Mouse (Mus musculus): ENCODE results near the gene Coro6. TPM values are rescaled to one million over a fixed set of nuclear protein-coding genes. Genes with fewer than 3 reads are reported as not detected.

Gene Coro6
- not detected in 2 replicates for total RNA-seq (2017)

- peak; percentile 38; the same call in 1 of the 2 replicates for ATAC-seq (replicated peaks; ENCODE audit: low read depth, poor library complexity, severe bottlenecking)
Measured at GRCm38 (mm10) chr11:77462283-77463100, at the start of gene Coro6. Gene Coro6 (plus strand): TSS chr11:77462411.

DNA sequence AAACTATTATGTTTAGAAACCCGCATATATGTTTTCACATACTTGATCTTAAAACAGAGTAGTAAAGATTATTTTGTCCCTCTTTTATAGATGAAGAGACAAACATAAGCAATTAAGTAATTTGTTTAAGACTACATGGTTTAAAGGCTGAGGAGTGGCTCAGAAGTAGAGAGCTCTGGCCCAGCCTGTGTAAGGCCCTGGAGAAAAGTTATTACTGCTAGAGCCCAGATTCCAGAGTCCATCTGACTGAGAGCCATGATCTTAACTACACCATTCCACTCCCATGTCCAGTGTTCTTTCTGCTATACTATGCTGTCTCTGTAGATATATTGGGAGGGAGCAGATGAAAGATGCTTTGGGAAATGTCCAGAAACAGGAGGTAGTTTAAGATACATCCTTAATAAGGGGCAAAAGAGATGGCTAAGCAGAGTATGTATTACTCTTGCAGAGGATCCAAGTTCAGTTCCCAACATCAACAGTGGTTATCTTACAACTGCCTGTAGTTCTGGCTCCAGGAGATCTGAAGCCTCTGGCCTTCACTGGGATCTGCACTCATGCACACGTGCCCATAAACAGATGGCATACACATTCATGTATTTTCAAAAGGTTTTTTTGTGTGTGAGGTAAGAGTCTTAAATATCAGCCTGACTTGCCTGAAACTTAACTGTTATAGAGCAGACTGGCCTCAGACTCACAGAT, 47.9 kb upstream of the Coro6 start:
- no peak for ATAC-seq (replicated peaks; ENCODE audit: low read depth, poor library complexity, severe bottlenecking)

GRCm38 (mm10) chr11:77416212-77417000, 45.8 kb upstream of the Coro6 start:
- ATAC-seq (replicated peaks; ENCODE audit: low read depth, poor library complexity, severe bottlenecking): no peak

GRCm38 (mm10) chr11:77418021-77418420, 44.2 kb upstream of the Coro6 start:
- ATAC-seq (replicated peaks; ENCODE audit: low read depth, poor library complexity, severe bottlenecking): no peak

GRCm38 (mm10) chr11:77423175-77423859, 38.9 kb upstream of the Coro6 start:
- peak; percentile 52; the same call in 1 of the 2 replicates for ATAC-seq (replicated peaks; ENCODE audit: low read depth, poor library complexity, severe bottlenecking)

DNA sequence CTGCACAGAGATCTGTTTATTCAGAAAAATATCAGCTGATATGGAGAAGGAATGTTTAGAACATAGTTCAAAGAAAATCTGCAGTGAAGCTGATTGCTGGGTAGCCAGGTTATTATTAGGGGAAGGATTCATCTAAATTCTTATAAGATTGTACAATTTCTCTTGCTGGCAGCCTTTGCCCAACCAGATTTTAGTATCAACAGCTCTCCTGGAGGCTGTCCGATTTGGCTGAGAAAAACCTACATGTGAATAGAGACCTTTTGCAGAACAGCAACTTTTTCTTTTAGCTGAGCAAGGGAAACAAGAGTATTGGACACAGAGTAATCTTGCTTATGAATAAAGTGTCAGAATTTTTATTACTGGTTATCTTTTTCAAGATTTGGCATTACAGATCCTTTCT, 33.8 kb upstream of the Coro6 start:
- no peak for ATAC-seq (replicated peaks; ENCODE audit: low read depth, poor library complexity, severe bottlenecking)

DNA sequence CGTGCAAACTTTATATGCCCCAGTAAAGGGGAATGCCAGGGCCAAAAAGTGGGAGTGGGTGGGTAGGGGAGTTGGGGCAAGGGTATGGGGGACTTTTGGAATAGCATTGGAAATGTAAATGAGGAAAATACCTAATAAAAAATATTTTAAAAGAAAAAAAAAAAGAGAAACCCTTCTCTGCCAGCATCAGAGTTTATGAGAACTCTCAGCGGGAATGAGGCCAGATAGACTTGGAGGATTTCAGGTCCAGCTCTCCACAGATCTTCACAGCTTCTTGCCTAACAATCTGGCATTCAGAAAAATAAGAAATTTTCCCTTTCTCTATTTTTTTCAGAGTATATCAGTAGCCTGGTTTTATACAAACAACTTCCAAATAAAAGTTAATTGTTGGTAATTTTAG, 25.2 kb upstream of the Coro6 start:
- ATAC-seq (replicated peaks; ENCODE audit: low read depth, poor library complexity, severe bottlenecking): no peak

DNA sequence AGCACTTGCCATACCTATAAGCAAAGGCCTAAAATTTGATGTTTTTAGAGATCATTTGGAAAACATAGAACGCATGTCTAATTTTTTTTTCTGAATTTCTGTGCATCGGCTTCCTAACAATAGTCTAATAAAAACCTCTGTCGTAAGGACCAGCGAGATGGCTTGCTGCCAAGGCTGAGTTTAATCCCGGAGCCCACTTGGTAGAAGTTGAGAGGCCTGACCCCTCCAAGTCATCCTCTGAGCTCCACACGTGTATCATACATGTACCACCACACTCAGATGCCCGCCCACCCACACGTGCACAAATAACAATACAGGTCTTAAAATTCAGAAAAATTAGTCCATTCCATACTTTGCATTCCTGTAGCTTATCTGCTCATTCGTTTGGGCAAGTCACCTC, 22.1 kb upstream of the Coro6 start:
- no peak for ATAC-seq (replicated peaks; ENCODE audit: low read depth, poor library complexity, severe bottlenecking)

DNA sequence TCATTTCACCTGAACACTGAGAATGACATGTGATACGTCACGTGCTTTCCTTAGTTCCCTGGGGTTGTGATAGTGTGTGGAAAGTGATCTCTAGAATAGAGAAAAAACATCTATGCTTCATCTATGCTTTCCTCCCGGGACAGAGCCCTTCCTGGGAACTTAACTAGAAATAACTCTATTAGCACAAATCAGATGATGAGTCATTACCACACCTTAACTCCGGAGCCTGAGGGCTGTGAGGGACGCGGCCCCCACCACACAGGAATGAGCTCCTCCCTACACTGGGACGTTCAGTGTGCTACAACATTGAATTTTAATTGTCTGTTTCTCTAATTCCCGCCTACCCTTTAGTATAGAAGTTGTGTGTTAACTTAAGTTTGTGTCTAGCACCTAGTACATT, 21.2 kb upstream of the Coro6 start:
- ATAC-seq (replicated peaks; ENCODE audit: low read depth, poor library complexity, severe bottlenecking): no peak

DNA sequence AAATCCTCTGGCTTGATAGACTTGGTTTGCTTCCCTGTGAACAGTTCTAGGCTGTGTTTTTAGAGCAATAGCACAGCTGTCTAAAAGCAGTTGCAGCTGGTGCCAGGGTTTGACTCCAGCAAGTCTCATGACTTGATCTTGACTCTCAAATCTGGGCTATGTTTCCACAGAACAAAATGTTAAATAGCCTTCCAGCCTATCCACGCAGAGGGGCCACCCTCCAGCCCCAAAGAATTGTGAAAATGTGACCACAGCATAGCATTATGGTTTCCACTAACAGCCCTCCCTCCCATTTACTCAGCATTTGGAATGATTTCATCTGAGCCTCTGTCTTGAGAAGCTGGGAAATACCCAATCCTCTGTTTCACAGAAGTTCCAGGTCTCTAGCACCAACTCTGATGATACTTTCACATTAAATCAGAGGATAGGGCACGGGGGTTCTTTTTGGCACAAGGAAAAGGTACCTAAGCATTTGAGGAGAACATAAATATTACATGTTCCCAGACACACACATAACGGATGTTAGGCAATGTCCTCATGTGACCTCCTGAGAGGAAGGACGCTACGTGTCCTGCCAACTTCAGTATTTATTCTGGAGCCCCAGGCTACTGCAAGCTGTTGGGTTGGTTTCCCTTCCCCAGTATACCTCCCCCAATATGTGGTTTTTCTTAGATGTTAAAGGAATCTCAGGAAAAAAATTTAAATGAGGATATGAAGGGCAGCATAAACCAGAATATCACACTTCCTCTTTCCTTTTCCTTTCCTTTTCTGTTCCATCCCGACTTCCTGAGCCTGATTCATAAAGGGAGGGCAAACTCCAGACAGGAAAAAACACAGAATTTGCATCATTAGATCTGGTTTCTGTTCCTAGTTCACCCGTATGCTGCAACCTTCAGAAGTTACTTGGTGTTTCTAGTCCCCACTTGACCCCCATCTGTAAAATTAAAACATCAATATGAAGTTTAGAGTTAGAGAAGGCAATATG, 19.7 kb upstream of the Coro6 start:
- peak; percentile 63 for ATAC-seq (replicated peaks; ENCODE audit: low read depth, poor library complexity, severe bottlenecking)

DNA sequence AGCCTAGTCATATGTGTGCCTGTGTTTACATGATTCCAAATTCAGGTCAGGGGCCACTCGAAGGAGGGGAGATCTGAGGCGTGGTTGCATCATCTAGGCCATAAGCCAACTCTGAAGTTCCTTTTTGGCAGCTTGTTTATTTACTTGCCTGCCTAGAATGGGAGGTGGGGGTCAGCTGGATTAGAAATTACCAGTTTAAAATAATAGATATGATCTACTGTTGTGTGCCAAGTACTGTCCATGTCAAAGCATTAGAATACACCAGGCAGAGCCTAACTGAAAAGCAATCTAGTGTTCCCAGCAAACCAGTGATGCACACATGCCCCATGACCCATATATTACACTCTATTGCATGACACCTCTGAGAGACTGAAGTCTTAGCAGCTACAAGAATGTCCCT, 17.3 kb upstream of the Coro6 start:
- ATAC-seq (replicated peaks; ENCODE audit: low read depth, poor library complexity, severe bottlenecking): no peak

DNA sequence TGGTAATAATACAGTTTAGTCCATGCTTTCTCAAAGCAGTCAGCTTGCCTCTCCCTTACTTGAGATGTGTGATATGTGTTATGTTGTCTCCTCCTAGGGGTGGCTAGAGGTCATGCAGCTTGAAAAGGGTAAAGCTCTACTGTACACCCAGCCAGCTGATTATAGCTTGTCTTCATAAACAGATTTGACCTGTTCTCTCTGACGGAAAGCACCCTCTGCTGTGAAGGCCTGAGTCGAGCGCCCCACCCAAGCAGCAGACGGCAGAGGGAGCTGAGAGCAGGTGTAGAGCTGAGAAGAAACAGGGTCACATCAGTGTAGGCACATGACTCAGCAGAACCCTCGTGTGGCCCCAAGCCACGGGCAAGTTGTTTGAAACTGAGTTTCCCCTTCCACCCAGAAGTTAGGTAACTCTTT, 15.6 kb upstream of the Coro6 start:
- ATAC-seq (replicated peaks; ENCODE audit: low read depth, poor library complexity, severe bottlenecking): peak; percentile 84

DNA sequence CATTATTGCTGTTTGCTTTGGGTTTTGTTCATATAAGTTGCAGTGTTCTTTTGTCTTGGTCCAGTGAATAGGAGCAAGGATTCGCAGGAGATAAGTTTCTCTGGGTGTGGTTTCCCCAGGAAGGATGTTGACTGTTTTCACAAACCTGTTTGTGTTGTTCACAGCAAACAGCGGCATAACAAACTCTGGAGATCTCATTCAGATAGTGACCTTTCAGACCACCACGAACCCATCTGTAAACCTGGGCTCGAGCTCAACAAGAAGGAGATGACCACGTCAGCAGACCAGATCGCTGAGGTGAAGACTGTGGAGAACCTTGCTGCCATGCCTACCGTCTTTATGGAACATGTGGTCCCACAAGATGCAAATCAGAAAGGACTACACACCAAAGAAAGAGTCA, 13.0 kb upstream of the Coro6 start:
- ATAC-seq (replicated peaks; ENCODE audit: low read depth, poor library complexity, severe bottlenecking): no peak

- no peak for ATAC-seq (replicated peaks; ENCODE audit: low read depth, poor library complexity, severe bottlenecking)
Measured at GRCm38 (mm10) chr11:77451670-77452069, 10.5 kb upstream of the Coro6 start.

GRCm38 (mm10) chr11:77453388-77453787, 8.8 kb upstream of the Coro6 start:
- no peak for ATAC-seq (replicated peaks; ENCODE audit: low read depth, poor library complexity, severe bottlenecking)

GRCm38 (mm10) chr11:77455770-77456510, 6.3 kb upstream of the Coro6 start:
- ATAC-seq (replicated peaks; ENCODE audit: low read depth, poor library complexity, severe bottlenecking): no peak

- ATAC-seq (replicated peaks; ENCODE audit: low read depth, poor library complexity, severe bottlenecking): no peak
Measured at GRCm38 (mm10) chr11:77456866-77457265, 5.3 kb upstream of the Coro6 start.

- ATAC-seq (replicated peaks; ENCODE audit: low read depth, poor library complexity, severe bottlenecking): no peak
Measured at GRCm38 (mm10) chr11:77461856-77462255, 355 bp upstream of the Coro6 start.

All from common myeloid progenitor, adult 5-6 weeks (primary cell).